Mouse (Mus musculus): ENCODE data around the gene Pmf1. TPM values are rescaled to one million over a fixed set of nuclear protein-coding genes. Genes with fewer than 3 reads are reported as not detected.

The Pmf1 gene
- 128 and 132 TPM in 2 replicates for polyA plus RNA-seq (2014; fragmentation: Nextera tagmentation; extraction: Ambion mirVana)

GRCm38 (mm10) chr3:88409741-88410644, at the start of gene Pmf1:
Gene Pmf1 (minus strand): TSS chr3:88410331.
- WGBS = under 1% methylated on average over 54 of the region's 54 CpGs
- ATAC-seq (ENCODE audit: low FRiP score) = peak; percentile 93

GRCm38 (mm10) chr3:88458778-88459219, 48.7 kb upstream of the Pmf1 start:
- Histone ChIP-seq H3K4me2 (peak overlapping the region; percentile 57), H3K27ac (ENCODE audit: low read depth, low read length) (no peak overlapping the region; the same call in 1 of the 2 replicates), H3K4me3 (ENCODE audit: low read depth, low read length) (peak overlapping the region; percentile 38), H3K9me3 (ENCODE audit: control insufficient read depth, low read length) (no peaks in the 10 kb centered on the region), H3K4me1 (ENCODE audit: control insufficient read depth, insufficient read depth, low read length) (peaks cover 14% of the 10 kb centered on the region), H3K27me3 (ENCODE audit: control insufficient read depth, insufficient read depth, low read length) (0 out of 2 replicates have a peak, but pooled peaks cover 2% of the 10 kb centered on the region), H3K36me3 (ENCODE audit: control insufficient read depth, insufficient read depth, low read length) (no peaks in the 10 kb centered on the region), H3K9ac (ENCODE audit: low read length) (peak overlapping the region; percentile 62)
- under 1% methylated on average over 14 of the region's 14 CpGs for WGBS
- DNase-seq (ENCODE audit: low spot score, missing footprints) (peak; percentile 92), ATAC-seq (ENCODE audit: low FRiP score) (peak; percentile 80)

More at GRCm38 (mm10) chr3:88409741-88410644, at the start of gene Pmf1:
- DNase-seq (ENCODE audit: low spot score, missing footprints) = peak; percentile 99
- no peaks in the 10 kb centered on the region for H3K9me3 ChIP-seq (ENCODE audit: control insufficient read depth, low read length)
- peak within 1 kb of the TSS; percentile 66 for H3K4me2 ChIP-seq
- no peaks in the 10 kb centered on the region for H3K27me3 ChIP-seq (ENCODE audit: control insufficient read depth, insufficient read depth, low read length)
- peak within 1 kb of the TSS; percentile 80 for H3K9ac ChIP-seq (ENCODE audit: low read length)
- peaks cover 3% of the 10 kb centered on the region; the same call in 1 of the 2 replicates for H3K36me3 ChIP-seq (ENCODE audit: control insufficient read depth, insufficient read depth, low read length)
- peak within 1 kb of the TSS; percentile 52 for H3K4me3 ChIP-seq (ENCODE audit: low read depth, low read length)
- peak within 1 kb of the TSS; percentile 82 for H3K27ac ChIP-seq (ENCODE audit: low read depth, low read length)
- peaks cover 18% of the 10 kb centered on the region for H3K4me1 ChIP-seq (ENCODE audit: control insufficient read depth, insufficient read depth, low read length)

- DNase-seq (ENCODE audit: low spot score, missing footprints) (peak; percentile 53), ATAC-seq (ENCODE audit: low FRiP score) (no peak)
- Histone ChIP-seq H3K36me3 (ENCODE audit: control insufficient read depth, insufficient read depth, low read length) (no peaks in the 10 kb centered on the region), H3K4me1 (ENCODE audit: control insufficient read depth, insufficient read depth, low read length) (peaks cover 14% of the 10 kb centered on the region), H3K27me3 (ENCODE audit: control insufficient read depth, insufficient read depth, low read length) (0 out of 2 replicates have a peak, but pooled peaks cover 2% of the 10 kb centered on the region), H3K4me3 (ENCODE audit: low read depth, low read length) (no peak overlapping the region), H3K9ac (ENCODE audit: low read length) (no peak overlapping the region; the same call in 1 of the 2 replicates), H3K4me2 (no peak overlapping the region), H3K9me3 (ENCODE audit: control insufficient read depth, low read length) (no peaks in the 10 kb centered on the region), H3K27ac (ENCODE audit: low read depth, low read length) (no peak overlapping the region)
- WGBS = 70% methylated on average over 7 of the region's 7 CpGs
Measured at GRCm38 (mm10) chr3:88456746-88457532, 46.8 kb upstream of the Pmf1 start.

DNA sequence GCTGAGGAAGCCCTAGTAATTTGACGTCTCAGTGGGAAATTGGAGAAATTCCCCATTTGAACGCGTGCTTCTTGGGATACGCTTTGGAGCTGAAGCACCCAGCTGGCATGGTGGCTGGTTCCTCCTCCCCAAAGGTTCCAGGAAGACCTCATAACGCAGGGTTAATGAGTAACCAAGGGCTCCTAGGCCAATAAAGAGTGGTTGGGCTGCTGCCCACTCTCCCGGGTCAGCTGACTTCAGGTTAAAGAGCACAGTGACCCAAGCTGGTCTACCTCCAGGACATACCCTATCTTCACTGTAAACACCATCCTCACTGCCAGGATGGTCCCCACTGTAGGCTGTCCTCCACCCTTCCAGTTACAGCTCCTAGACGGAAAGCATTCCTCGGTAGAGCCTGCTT, 46.2 kb upstream of the Pmf1 start:
- H3K4me3 ChIP-seq (ENCODE audit: low read depth, low read length) = no peak overlapping the region
- no peak overlapping the region for H3K27ac ChIP-seq (ENCODE audit: low read depth, low read length)
- H3K36me3 ChIP-seq (ENCODE audit: control insufficient read depth, insufficient read depth, low read length) = no peaks in the 10 kb centered on the region
- DNase-seq (ENCODE audit: low spot score, missing footprints) (no peak), ATAC-seq (ENCODE audit: low FRiP score) (no peak)
- WGBS = 91% methylated on average over 8 of the region's 8 CpGs
- 0 out of 2 replicates have a peak, but pooled peaks cover 2% of the 10 kb centered on the region for H3K27me3 ChIP-seq (ENCODE audit: control insufficient read depth, insufficient read depth, low read length)
- H3K4me2 ChIP-seq = no peak overlapping the region
- H3K9ac ChIP-seq (ENCODE audit: low read length) = no peak overlapping the region
- H3K9me3 ChIP-seq (ENCODE audit: control insufficient read depth, low read length) = no peaks in the 10 kb centered on the region
- H3K4me1 ChIP-seq (ENCODE audit: control insufficient read depth, insufficient read depth, low read length) = peaks cover 14% of the 10 kb centered on the region

DNA sequence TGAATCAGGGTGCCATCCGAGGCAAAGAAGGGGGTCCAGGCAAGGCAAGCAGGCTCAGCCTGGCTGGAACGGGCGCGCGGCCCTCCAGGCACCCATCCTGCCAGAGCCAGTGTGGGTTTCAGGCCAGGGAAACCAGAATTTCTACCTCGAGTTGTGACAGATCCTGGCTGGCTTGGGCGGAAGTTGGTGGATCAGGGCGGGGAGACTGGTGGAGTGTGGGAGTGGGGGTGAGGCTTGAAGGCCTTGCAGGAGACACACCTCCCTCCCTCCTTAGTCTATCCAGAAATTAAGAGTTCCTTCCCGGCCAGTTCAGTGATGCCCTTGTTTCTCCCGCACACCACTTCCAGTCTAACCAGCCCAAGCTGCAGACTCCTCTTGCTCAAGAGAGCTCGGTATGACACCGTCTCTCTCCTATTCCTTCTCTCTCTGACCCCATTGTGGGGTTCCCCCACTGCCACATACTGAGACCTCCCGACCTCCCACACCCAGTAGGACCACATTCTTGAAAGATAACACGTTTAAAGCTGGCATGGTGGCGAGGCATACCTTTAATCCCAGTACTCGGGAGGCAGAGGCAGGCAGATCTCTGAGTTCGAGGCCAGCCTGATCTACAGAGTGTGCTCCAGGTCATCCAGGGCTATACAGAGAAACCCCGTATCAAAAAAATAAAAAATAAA, 45.6 kb upstream of the Pmf1 start:
- H3K4me2 ChIP-seq = no peak overlapping the region
- no peaks in the 10 kb centered on the region for H3K9me3 ChIP-seq (ENCODE audit: control insufficient read depth, low read length)
- H3K36me3 ChIP-seq (ENCODE audit: control insufficient read depth, insufficient read depth, low read length) = no peaks in the 10 kb centered on the region
- no peaks in the 10 kb centered on the region for H3K27me3 ChIP-seq (ENCODE audit: control insufficient read depth, insufficient read depth, low read length)
- no peak overlapping the region for H3K9ac ChIP-seq (ENCODE audit: low read length)
- no peak for ATAC-seq (ENCODE audit: low FRiP score)
- peaks cover 14% of the 10 kb centered on the region for H3K4me1 ChIP-seq (ENCODE audit: control insufficient read depth, insufficient read depth, low read length)
- H3K27ac ChIP-seq (ENCODE audit: low read depth, low read length) = no peak overlapping the region
- no peak overlapping the region for H3K4me3 ChIP-seq (ENCODE audit: low read depth, low read length)
- peak; percentile 68 for DNase-seq (ENCODE audit: low spot score, missing footprints)
- WGBS = 76% methylated on average over 18 of the region's 18 CpGs

- Histone ChIP-seq H3K27ac (ENCODE audit: low read depth, low read length) (no peak overlapping the region), H3K36me3 (ENCODE audit: control insufficient read depth, insufficient read depth, low read length) (no peaks in the 10 kb centered on the region), H3K9ac (ENCODE audit: low read length) (no peak overlapping the region), H3K4me3 (ENCODE audit: low read depth, low read length) (no peak overlapping the region), H3K4me2 (no peak overlapping the region), H3K27me3 (ENCODE audit: control insufficient read depth, insufficient read depth, low read length) (no peaks in the 10 kb centered on the region), H3K4me1 (ENCODE audit: control insufficient read depth, insufficient read depth, low read length) (peaks cover 15% of the 10 kb centered on the region), H3K9me3 (ENCODE audit: control insufficient read depth, low read length) (no peaks in the 10 kb centered on the region)
- WGBS = 64% methylated on average over 9 of the region's 9 CpGs
- no peak for DNase-seq (ENCODE audit: low spot score, missing footprints)
- no peak for ATAC-seq (ENCODE audit: low FRiP score)
Measured at GRCm38 (mm10) chr3:88454762-88455587, 44.8 kb upstream of the Pmf1 start.

GRCm38 (mm10) chr3:88453986-88454385, 43.9 kb upstream of the Pmf1 start:
- H3K4me2 ChIP-seq = no peak overlapping the region
- DNase-seq (ENCODE audit: low spot score, missing footprints) = no peak
- no peaks in the 10 kb centered on the region for H3K36me3 ChIP-seq (ENCODE audit: control insufficient read depth, insufficient read depth, low read length)
- no peak overlapping the region for H3K4me3 ChIP-seq (ENCODE audit: low read depth, low read length)
- H3K4me1 ChIP-seq (ENCODE audit: control insufficient read depth, insufficient read depth, low read length) = peaks cover 20% of the 10 kb centered on the region
- H3K9ac ChIP-seq (ENCODE audit: low read length) = no peak overlapping the region
- H3K27me3 ChIP-seq (ENCODE audit: control insufficient read depth, insufficient read depth, low read length) = no peaks in the 10 kb centered on the region
- H3K27ac ChIP-seq (ENCODE audit: low read depth, low read length) = no peak overlapping the region
- H3K9me3 ChIP-seq (ENCODE audit: control insufficient read depth, low read length) = no peaks in the 10 kb centered on the region
- WGBS = 83% methylated on average over 8 of the region's 8 CpGs
- no peak for ATAC-seq (ENCODE audit: low FRiP score)

GRCm38 (mm10) chr3:88453369-88453768, 43.2 kb upstream of the Pmf1 start:
- Histone ChIP-seq H3K9ac (ENCODE audit: low read length) (no peak overlapping the region), H3K27ac (ENCODE audit: low read depth, low read length) (no peak overlapping the region), H3K4me2 (no peak overlapping the region), H3K27me3 (ENCODE audit: control insufficient read depth, insufficient read depth, low read length) (no peaks in the 10 kb centered on the region), H3K4me1 (ENCODE audit: control insufficient read depth, insufficient read depth, low read length) (peaks cover 14% of the 10 kb centered on the region), H3K4me3 (ENCODE audit: low read depth, low read length) (no peak overlapping the region), H3K9me3 (ENCODE audit: control insufficient read depth, low read length) (no peaks in the 10 kb centered on the region), H3K36me3 (ENCODE audit: control insufficient read depth, insufficient read depth, low read length) (no peaks in the 10 kb centered on the region)
- 62% methylated on average over 8 of the region's 8 CpGs for whole genome bisulfite sequencing
- ATAC-seq (ENCODE audit: low FRiP score) (no peak), DNase-seq (ENCODE audit: low spot score, missing footprints) (peak; percentile 45)
